Mouse (Mus musculus): ENCODE results near the gene Clec2i. TPM values are rescaled to one million over a fixed set of nuclear protein-coding genes. Genes with fewer than 3 reads are reported as not detected.

Clec2i gene
- 0.22 and 0.25 TPM in 2 replicates for polyA plus RNA-seq (2012; rRNA removed)

DNA sequence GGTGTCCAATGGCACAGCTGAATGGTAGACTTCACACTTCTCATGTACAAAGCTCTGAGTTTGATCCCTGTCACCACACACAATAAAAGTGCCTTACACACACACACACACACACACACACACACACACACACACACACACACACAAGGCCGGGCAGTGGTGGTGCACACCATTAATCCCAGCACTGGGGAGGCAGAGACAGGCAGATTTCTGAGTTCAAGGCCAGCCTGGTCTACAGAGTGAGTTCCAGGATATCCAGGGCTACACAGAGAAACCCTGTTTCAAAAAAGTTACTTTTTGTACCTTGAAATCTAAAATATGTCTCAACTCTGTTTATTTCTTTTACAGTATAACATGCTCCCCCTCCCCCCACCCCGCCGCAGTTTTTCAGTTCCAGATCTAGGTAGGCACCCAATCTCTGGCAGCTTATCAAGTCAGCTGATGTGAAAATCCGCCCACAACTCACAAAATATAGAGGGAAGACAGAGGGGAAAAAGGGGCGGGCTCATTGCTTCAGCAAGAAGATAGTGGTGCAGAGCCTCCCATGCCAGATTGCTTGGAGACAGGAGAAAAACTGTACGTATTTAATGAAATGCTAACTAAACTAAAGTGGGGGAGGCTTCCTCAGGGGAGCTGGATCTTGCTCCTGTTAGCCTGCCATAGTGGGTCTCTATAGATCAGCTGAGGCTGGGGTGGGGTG, at the start of gene Clec2i:
Clec2i (plus strand) TSS at position 498 of the 700 bp plus-strand sequence.

DNA sequence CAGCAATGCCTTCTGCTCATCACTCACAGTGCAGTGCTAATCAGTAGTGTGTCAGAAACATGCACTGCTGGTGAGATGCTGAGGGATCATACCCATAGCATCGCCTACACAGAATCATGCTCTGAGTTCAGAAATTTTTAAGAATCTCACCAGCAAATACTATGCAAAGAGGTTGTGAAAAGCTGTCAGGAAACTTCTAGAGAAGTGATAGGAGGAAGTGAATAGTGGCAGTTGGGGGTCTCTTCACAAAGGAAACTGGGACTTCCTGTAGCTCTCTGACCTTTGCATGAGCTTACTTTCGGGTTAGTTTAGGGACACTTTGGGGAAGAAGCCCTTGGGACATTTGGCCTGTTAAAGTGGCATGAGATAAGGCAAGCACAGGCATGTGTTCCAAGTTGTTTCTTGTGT, 3.6 kb downstream of the Clec2i start, which contains the start of gene BC035044:
BC035044 (minus strand) TSS at position 179 of the 408 bp plus-strand sequence.

DNA sequence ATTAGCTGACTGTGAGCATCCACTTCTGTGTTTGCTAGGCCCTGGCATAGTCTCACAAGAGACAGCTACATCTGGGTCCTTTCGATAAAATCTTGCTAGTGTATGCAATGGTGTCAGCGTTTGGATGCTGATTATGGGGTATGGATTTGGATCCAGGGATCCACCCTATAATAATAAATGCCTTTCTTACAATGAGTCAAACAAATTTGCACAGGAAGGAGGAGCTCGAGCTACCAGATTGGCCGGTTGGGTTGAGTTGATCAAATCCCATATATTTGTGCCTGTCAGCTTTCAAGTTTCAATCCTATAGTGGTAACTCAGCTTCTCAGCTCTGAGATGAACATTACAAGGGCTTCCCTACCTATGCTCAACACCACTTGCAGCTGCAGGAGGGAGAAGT, 46.7 kb downstream of the Clec2i start, which contains the start of gene Clec2g:
Clec2g (plus strand) TSS at position 301 of the 400 bp plus-strand sequence.

Other genes with a start within 250 kb of the Clec2i start
- 1.1 and 1.2 TPM in 2 replicates for gene Clec2h, start 225.2 kb upstream of the Clec2i start, polyA plus RNA-seq (2012; rRNA removed)
- gene Klrb1, start 164.5 kb upstream of the Clec2i start, polyA plus RNA-seq (2012; rRNA removed) = 0.04 and 0.12 TPM in 2 replicates
- gene Klrb1c, start 98.4 kb upstream of the Clec2i start, polyA plus RNA-seq (2012; rRNA removed) = 0.35 and 0.61 TPM in 2 replicates
- 0.36 TPM in 1 of 2 replicates, not detected in the other for gene Gm44511, start 61.3 kb upstream of the Clec2i start, polyA plus RNA-seq (2012; rRNA removed)
- 0.29 and 0.48 TPM in 2 replicates for gene Klrb1b, start 61.3 kb upstream of the Clec2i start, polyA plus RNA-seq (2012; rRNA removed)
- gene BC035044, start 3.5 kb downstream of the Clec2i start, polyA plus RNA-seq (2012; rRNA removed) = 8.1 and 11.6 TPM in 2 replicates
- gene Clec2g, start 46.8 kb downstream of the Clec2i start, polyA plus RNA-seq (2012; rRNA removed) = not detected in 2 replicates
- gene Klrb1f, start 158.3 kb downstream of the Clec2i start, polyA plus RNA-seq (2012; rRNA removed) = 0.32 and 0.37 TPM in 2 replicates
- gene Clec2e, start 213.3 kb downstream of the Clec2i start, polyA plus RNA-seq (2012; rRNA removed) = 0.03 and 0.08 TPM in 2 replicates

Data from liver, embryonic 18 days (tissue).